Mouse (Mus musculus): ENCODE results near the gene Acp4.
"Not testable (repeated sequence)": the region's sequence is repeated elsewhere in the genome, so short reads cannot be mapped to it uniquely, and the experiment has no call there.

Acp4 gene

GRCm38 (mm10) chr7:44222335-44222734 lies 34.8 kb downstream of the Acp4 start:
- in situ Hi-C loops (cut with MboI; ENCODE audit: unreplicated experiment in 2 of 2), result not testable (repeated sequence)

GRCm38 (mm10) chr7:44221601-44222000 lies 35.6 kb downstream of the Acp4 start:
- in situ Hi-C loops (cut with MboI; ENCODE audit: unreplicated experiment in 2 of 2), result not testable (repeated sequence)

- in situ Hi-C loops (cut with MboI; ENCODE audit: unreplicated experiment in 2 of 2), result no loop called here
These were observed 41.5 kb downstream of the Acp4 start, which contains the start of gene Klk1b5 for GRCm38 (mm10) chr7:44215645-44216044. Gene Klk1b5 (plus strand): TSS chr7:44215945.

GRCm38 (mm10) chr7:44208307-44208706 lies 48.9 kb downstream of the Acp4 start:
- in situ Hi-C loops (cut with MboI; ENCODE audit: unreplicated experiment in 2 of 2), result no loop called here

DNA sequence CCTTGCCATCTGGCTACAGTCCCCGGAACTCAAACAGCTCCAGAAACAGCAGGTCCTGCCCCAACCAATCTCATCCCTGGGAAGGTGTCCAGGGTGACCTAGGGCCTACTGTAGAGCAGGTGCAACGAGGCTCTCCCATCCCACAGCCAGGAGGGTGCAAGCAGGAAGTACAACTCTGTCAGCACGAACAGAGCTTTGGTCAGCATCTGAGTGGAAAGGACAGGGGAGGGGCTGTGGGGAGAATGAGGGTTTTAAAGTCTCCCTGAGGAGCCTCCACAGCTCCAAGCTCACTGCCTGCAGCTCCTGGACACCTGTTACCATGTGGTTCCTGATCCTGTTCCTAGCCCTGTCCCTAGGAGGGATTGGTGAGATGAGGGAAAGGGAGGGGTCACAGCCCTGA lies 50.0 kb downstream of the Acp4 start, which contains the start of gene Klk1b4:
Gene Klk1b4 (plus strand): TSS at position 301 of the 400 bp plus-strand sequence.
- in situ Hi-C loops (cut with MboI; ENCODE audit: unreplicated experiment in 2 of 2), result not testable (repeated sequence)

Data from v-Abl transformed pro-B cells (cell line).